Mouse (Mus musculus): Measurements from ENCODE around the gene Prima1. TPM values are rescaled to one million over a fixed set of nuclear protein-coding genes. Genes with fewer than 3 reads are reported as not detected.

The Prima1 gene
- polyA plus RNA-seq (2012; rRNA removed): 4.9 and 8.2 TPM in 2 replicates

DNA sequence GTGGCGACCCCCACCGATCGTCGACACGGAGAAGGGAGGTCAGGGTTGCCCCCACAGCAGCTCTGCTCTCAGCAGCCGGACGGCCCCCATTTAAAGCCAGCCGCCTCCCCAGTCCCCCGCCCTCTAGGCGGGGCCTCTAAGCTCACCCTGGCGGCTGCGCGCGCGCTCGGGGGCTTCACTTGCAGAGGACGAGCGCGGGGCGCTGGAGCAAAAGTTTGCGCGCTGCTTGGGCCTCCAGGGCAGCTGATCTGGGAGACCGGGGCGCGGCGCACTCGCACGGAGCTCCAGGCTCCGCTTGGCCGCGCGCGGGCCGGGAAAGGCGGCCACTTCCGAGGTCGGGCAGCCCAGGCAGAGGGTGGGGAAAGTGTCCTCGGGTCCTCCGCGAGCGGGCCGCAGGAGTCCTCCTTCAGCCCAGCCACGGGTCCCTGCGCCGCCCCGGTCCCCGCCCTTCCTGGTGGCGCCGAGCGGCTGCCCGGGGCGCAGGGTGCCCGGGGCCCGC, at the start of gene Prima1:
Gene Prima1, minus strand, starts transcription at position 68 of the 499 bp plus-strand sequence.
- 0 out of 2 replicates have a peak, but pooled peaks have one; percentile 3 for TF ChIP-seq POLR2A (IDR thresholded peaks at IDR 0.05; ENCODE audit: extremely low read depth, insufficient read depth, low read length)
- TF ChIP-seq CTCF (IDR thresholded peaks at IDR 0.05; ENCODE audit: extremely low read depth, insufficient read depth, low read length): no peak
- no peaks in the 10 kb centered on the region for H3K4me1 ChIP-seq (ENCODE audit: control insufficient read depth, insufficient read depth, low read length)
- H3K27ac ChIP-seq (ENCODE audit: insufficient read depth, low read length): peak within 1 kb of the TSS; percentile 83; the same call in 1 of the 2 replicates
- peak within 1 kb of the TSS; percentile 37 for H3K4me3 ChIP-seq (ENCODE audit: insufficient read depth, low read length)

DNA sequence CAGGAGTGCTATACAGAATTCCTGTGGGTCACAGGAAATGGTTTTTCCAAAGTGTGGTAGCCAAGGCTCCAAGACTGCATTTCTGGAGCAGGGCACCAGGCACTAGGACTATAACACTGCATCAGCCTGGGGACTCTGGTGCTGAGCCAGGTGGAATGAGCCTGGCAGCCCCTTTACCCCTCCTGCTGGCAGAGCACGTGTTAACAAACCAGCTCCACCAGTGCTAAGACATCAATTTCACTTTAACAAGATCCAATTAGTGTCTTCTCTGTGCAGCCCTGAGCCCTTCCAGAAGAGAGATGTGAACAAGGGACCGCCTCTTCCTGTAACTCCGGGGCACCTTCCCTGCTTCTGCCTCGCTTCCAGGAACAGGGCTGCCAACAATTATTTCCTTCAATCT, 45.3 kb upstream of the Prima1 start:
- H3K4me3 ChIP-seq (ENCODE audit: insufficient read depth, low read length): no peak overlapping the region
- H3K27ac ChIP-seq (ENCODE audit: insufficient read depth, low read length): no peak overlapping the region
- TF ChIP-seq POLR2A (IDR thresholded peaks at IDR 0.05; ENCODE audit: extremely low read depth, insufficient read depth, low read length): no peak
- TF ChIP-seq CTCF (IDR thresholded peaks at IDR 0.05; ENCODE audit: extremely low read depth, insufficient read depth, low read length): no peak
- no peaks in the 10 kb centered on the region for H3K4me1 ChIP-seq (ENCODE audit: control insufficient read depth, insufficient read depth, low read length)

DNA sequence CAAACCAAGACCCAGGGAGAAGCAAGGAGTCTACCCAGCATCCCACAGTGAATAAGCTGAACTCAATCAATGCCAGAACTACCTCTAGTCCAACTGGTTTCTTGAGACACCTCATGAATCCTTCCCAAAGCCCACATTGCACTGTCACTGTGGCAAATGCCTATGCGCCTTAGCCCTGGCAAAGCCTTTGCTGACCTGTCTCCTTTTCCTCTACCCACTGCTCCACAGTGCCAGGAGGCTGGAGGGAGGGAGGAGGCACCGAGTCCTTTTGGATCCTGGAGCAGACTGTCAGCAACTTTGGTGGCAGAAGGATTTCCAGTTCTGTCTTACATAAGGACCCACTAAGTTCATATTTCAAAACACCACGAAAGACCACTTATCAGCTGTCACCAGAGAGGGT, 41.5 kb upstream of the Prima1 start:
- H3K4me3 ChIP-seq (ENCODE audit: insufficient read depth, low read length): no peak overlapping the region
- H3K27ac ChIP-seq (ENCODE audit: insufficient read depth, low read length): no peak overlapping the region
- no peaks in the 10 kb centered on the region for H3K4me1 ChIP-seq (ENCODE audit: control insufficient read depth, insufficient read depth, low read length)
- TF ChIP-seq POLR2A (IDR thresholded peaks at IDR 0.05; ENCODE audit: extremely low read depth, insufficient read depth, low read length) (no peak), CTCF (IDR thresholded peaks at IDR 0.05; ENCODE audit: extremely low read depth, insufficient read depth, low read length) (no peak)

DNA sequence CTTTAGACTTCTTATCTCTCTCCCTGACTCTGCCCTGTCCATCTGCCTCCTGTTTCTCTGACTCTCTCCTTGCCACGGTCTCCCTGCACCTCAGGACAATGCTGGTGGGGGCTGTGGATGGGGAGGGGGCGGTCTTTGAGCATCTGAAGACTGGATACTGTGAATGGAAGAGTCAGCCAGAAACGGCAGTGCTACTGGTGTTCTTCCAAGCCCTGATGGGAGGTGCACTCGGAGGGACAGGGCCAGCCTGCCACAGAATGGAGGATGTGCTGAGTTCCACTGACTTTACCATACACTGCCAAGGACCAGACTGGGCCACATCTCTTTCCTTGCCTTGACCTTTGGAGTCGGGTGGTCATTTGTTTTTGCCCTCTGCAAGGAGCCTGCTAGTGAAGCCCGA, 41.0 kb upstream of the Prima1 start:
- Histone ChIP-seq H3K4me3 (ENCODE audit: insufficient read depth, low read length) (no peak overlapping the region), H3K4me1 (ENCODE audit: control insufficient read depth, insufficient read depth, low read length) (no peaks in the 10 kb centered on the region), H3K27ac (ENCODE audit: insufficient read depth, low read length) (no peak overlapping the region)
- no peak for TF ChIP-seq POLR2A (IDR thresholded peaks at IDR 0.05; ENCODE audit: extremely low read depth, insufficient read depth, low read length)
- TF ChIP-seq CTCF (IDR thresholded peaks at IDR 0.05; ENCODE audit: extremely low read depth, insufficient read depth, low read length): no peak

DNA sequence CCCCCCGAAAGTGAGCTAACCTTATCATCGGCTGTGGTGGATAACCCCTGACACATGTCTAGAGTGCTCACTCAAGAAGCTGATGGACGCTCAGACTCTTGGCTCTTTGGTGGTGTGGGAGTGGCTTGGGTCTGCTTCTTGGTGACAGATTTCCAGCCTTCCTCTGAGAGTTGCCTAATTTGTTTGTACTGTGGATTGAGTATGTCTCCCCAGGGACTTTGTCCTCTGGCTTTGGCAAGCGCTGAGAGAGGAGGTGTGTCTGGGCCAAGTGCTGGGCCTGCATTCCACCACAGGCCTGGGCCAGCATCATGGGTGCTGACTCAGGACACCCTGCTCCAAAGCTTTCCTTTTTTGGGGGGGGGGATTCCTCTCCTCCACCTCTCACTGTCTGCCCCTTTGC, 40.0 kb upstream of the Prima1 start:
- H3K27ac ChIP-seq (ENCODE audit: insufficient read depth, low read length): no peak overlapping the region
- H3K4me1 ChIP-seq (ENCODE audit: control insufficient read depth, insufficient read depth, low read length): no peaks in the 10 kb centered on the region
- TF ChIP-seq POLR2A (IDR thresholded peaks at IDR 0.05; ENCODE audit: extremely low read depth, insufficient read depth, low read length) (no peak), CTCF (IDR thresholded peaks at IDR 0.05; ENCODE audit: extremely low read depth, insufficient read depth, low read length) (no peak)
- H3K4me3 ChIP-seq (ENCODE audit: insufficient read depth, low read length): no peak overlapping the region

DNA sequence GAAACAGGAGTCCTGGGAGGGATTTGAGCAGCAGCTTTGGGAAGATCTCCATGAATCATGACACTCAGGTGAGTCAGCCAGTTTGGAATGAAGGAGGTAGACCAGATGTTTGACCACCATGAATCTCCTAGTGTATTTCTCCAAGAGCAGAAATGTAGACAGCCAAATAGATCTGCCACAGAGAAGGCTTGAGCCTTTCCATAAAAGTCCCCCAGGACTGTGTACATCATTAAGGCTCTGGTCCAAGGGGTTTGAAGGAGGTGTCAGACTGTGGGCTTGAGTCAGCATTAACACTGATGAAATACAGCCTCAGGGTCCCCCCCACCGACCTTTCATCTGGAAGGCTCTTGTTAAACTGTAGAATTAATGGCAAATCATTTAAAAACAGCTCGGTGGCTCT, 39.5 kb upstream of the Prima1 start:
- Histone ChIP-seq H3K4me3 (ENCODE audit: insufficient read depth, low read length) (no peak overlapping the region), H3K27ac (ENCODE audit: insufficient read depth, low read length) (no peak overlapping the region), H3K4me1 (ENCODE audit: control insufficient read depth, insufficient read depth, low read length) (no peaks in the 10 kb centered on the region)
- no peak for TF ChIP-seq CTCF (IDR thresholded peaks at IDR 0.05; ENCODE audit: extremely low read depth, insufficient read depth, low read length)
- TF ChIP-seq POLR2A (IDR thresholded peaks at IDR 0.05; ENCODE audit: extremely low read depth, insufficient read depth, low read length): no peak

DNA sequence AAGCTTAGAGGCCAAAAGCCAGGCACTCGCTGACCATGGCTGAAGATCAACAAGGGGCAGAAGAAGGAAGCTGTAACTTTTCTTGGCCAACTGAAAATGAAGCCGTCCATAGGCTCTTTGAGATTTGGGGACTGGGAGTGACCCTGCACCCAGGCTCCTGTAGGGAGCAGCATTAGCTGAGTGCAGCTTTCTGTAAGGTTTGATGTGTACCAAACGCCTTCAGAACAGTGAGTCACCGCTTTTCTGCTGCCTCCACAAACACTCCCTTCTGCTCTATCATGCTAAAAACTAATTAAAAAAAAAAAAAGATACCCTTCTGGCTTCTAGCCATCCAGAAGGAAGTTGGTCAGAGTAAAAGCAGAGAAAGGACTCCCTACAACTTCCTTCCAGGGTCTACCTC, 34.5 kb upstream of the Prima1 start:
- Histone ChIP-seq H3K4me3 (ENCODE audit: insufficient read depth, low read length) (no peak overlapping the region), H3K27ac (ENCODE audit: insufficient read depth, low read length) (no peak overlapping the region), H3K4me1 (ENCODE audit: control insufficient read depth, insufficient read depth, low read length) (no peaks in the 10 kb centered on the region)
- no peak for TF ChIP-seq POLR2A (IDR thresholded peaks at IDR 0.05; ENCODE audit: extremely low read depth, insufficient read depth, low read length)
- 0 out of 2 replicates have a peak, but pooled peaks have one; percentile 19 for TF ChIP-seq CTCF (IDR thresholded peaks at IDR 0.05; ENCODE audit: extremely low read depth, insufficient read depth, low read length)

DNA sequence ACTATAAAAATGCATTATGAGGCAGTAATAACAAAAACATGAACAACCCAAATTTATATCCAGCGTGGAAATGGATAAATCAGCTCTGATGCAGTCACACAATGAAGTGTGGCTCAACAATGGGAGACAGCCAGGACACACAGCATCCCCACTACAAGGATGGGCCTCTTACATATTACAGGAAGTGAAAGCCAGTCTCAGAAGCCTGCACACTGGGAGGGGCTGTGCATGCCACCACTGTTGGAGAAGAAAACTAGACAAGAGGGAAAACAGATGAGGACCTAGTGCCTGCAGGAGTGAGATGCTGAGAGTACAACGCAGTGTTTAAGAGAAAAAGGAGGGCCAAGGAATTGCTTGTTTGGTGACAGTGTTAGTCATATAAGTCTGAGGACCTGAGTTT, 31.8 kb upstream of the Prima1 start:
- no peak overlapping the region for H3K4me3 ChIP-seq (ENCODE audit: insufficient read depth, low read length)
- no peak overlapping the region for H3K27ac ChIP-seq (ENCODE audit: insufficient read depth, low read length)
- no peak for TF ChIP-seq CTCF (IDR thresholded peaks at IDR 0.05; ENCODE audit: extremely low read depth, insufficient read depth, low read length)
- TF ChIP-seq POLR2A (IDR thresholded peaks at IDR 0.05; ENCODE audit: extremely low read depth, insufficient read depth, low read length): no peak
- no peaks in the 10 kb centered on the region for H3K4me1 ChIP-seq (ENCODE audit: control insufficient read depth, insufficient read depth, low read length)

DNA sequence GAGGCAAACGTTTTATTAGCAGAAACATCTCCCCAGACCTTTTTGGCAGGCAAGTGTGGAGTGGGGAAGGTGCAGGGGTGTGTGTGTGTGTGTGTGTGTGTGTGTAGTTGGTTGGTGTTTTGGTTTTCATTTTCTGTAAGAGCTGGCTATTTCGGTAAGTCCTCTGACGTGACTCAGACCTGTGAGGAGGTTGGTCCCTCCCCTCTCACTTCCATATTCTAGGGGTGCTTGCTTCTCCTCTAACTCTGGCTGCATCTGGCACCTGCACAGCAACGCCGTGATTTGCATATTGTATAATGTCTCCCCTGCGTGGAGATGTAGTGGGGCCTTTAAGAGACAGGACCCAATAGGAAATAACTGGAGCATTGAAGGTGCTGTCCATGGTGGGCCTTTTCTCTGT, 31.1 kb upstream of the Prima1 start:
- Histone ChIP-seq H3K27ac (ENCODE audit: insufficient read depth, low read length) (no peak overlapping the region), H3K4me1 (ENCODE audit: control insufficient read depth, insufficient read depth, low read length) (no peaks in the 10 kb centered on the region), H3K4me3 (ENCODE audit: insufficient read depth, low read length) (no peak overlapping the region)
- TF ChIP-seq CTCF (IDR thresholded peaks at IDR 0.05; ENCODE audit: extremely low read depth, insufficient read depth, low read length) (no peak), POLR2A (IDR thresholded peaks at IDR 0.05; ENCODE audit: extremely low read depth, insufficient read depth, low read length) (no peak)

DNA sequence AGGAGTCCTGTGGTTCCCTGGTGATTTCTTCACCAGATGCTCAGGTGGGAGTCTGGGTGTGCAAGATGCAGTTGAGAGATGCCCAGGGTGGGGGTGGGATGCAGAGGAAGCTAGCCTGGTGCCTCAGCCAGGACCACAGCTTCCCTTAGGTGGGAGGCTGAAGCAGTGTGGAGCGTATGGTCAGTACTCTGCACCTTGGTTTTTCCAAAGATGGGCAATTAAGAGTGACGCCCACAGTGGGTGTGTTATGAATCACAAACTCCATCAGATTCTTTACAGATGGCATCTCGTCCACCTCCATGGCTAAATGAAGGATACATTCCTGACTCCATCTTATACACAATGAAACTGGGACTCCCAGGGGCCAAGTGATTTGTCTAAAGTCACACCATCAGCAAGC, 30.2 kb upstream of the Prima1 start:
- no peaks in the 10 kb centered on the region for H3K4me1 ChIP-seq (ENCODE audit: control insufficient read depth, insufficient read depth, low read length)
- no peak for TF ChIP-seq CTCF (IDR thresholded peaks at IDR 0.05; ENCODE audit: extremely low read depth, insufficient read depth, low read length)
- no peak for TF ChIP-seq POLR2A (IDR thresholded peaks at IDR 0.05; ENCODE audit: extremely low read depth, insufficient read depth, low read length)
- H3K4me3 ChIP-seq (ENCODE audit: insufficient read depth, low read length): no peak overlapping the region
- no peak overlapping the region for H3K27ac ChIP-seq (ENCODE audit: insufficient read depth, low read length)
